Mouse (Mus musculus): ENCODE results near the gene Sh3pxd2b.

Gene Sh3pxd2b

DNA sequence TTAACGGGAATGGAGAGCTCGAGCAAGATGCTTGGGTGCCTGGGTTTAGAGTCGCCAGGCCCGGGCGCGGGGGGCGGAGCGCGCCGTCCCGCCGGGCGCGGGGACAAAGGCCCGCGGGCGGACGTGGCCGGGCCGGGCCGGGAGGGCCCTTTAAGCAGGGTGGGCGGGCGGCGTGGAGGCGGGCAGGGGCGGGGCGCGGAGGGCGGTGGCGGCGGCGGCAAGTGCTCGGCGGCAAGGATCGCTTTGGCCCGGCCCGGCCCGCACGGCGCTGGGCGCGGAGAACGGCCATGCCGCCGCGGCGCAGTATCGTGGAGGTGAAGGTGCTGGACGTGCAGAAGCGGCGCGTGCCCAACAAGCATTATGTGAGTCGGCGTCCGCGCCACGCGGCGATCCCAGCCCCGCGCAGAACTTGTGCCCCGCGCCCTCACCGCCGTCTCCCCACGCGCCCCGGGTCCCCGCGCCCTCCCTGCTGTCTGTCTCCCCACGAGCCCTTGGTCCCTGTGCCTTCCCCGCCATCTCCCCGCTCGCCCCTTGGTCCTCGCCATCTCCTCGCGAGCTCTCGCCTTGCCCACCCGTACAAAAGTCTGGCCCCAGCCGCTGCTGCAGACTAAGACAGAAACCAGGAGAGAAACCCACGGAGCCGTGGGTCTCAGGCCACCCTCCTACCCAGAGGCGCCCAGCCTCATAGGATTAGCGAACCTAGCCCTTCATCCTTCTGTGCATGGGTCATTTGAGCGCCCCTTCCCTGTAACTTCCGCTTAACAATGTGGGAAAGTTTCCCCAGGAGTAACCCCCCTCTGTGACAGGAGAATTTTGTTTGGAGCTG, at the start of gene Sh3pxd2b:
Gene Sh3pxd2b (plus strand): TSS at position 214 of the 826 bp plus-strand sequence.
- DNase-seq, result peak; percentile 74 to 84

DNA sequence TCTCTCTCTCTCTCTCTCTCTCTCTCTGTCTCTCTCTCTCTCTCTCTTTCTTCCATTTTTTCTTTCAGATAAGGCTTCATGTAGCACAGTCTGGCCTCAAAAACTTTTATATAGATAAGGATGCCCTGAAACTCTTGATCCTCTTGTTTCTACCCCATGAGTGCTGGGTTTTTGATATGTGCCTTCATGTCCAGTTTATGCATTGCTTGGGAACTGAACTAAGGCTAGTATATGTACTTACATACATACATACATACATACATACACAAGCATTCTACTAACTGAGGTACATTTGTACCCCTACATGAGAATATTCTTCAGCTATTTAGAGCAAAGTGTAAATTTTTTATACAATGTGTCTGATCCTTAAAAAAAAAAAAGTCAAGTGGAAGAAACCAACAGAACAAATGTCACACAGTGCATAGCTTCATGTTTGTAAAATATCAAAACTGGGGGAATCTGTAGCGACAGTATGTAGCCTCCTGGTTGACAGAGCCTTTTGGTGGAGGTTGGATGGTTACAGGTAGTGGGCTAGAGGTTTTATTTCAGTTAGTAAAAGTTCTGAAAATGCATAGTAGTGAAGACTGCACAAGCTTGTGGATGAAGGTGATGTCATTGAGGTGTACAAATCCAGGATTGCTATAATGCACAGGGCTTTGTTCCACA, 49.6 kb upstream of the Sh3pxd2b start:
- no peak for DNase-seq

DNA sequence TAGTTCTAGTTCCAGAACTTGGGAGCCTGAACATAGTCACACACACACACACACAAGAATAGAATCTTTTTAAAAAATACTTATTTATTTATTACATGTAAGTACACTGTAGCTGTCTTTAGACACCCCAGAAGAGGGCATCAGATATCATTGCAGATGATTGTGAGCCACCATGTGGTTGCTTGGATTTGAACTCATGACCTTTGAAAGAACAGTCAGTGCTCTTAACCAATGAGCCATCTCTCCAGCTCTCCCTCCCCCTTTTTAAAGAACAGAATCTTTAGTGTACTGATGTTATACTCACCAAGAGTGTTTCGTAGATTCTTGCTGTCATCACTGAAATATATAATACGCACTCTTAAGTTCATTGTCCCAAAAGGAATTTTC, 49.1 kb upstream of the Sh3pxd2b start:
- DNase-seq, result no peak

DNA sequence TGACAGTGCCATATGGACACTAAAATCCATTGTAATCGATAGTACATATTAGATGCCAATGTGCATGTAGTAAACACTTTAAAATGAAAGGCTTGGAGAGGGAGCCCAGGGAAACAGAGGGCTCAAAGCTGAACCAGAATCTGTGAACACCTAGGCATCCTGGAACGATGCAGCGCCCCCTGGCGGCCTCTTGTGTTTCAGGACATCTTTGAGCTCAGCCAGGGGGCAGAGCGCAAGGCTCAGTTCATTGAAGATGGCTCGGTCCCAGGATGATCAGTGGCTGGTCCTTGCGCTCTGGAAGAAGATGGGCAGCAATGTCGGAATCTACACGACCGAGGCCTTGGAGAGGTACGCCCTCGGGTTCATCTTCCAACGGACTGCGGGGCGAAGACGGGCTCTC, 47.8 kb upstream of the Sh3pxd2b start, which contains the start of gene Hbq1a:
Gene Hbq1a (plus strand): TSS at position 205 of the 400 bp plus-strand sequence.
- DNase-seq, result peak; percentile 82 to 85

DNA sequence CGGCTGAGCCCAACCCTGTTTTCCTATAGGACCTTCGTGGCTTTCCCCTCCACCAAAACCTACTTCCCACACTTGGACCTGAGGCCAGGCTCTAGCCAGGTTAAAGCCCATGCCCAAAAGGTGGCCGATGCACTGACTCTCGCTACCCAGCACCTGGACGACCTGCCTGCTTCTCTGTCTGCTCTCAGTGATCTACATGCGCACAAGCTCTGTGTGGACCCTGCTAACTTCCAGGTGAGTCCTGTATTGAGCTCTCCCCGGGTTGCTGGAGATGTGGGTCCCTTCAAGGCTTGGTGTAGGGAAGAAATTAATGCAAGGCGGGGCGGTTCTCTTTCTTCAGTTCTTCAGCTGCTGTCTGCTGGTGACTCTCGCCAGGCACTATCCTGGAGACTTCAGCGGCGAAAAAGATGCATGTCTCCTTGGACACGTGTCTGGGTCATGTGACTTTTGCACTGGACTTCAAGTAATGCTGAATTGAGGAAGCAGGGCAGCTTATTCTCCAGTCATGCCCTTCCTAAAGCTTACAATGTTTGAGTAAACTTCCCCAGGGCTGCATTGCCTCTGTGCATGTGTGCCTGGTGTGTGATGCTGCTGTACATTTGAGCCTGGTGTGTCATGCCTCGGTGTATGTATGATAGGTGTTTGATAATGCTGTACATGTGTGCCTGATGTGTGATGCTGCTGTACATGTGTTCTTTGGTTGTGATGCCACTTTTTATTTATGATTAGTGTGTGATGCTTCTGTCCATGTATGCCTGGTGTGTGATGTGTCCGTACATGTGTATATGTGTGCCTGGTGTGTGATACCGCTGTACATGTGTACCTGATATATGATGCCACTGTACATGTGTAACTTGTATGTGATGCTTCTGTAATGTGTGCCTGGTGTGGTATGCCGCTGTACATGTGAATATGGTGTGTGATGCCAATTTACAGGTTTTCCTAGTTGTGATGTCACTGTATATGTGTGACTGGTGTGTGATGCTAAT, 47.0 kb upstream of the Sh3pxd2b start:
- peak in 1 of 2 experiments; percentile 16 for DNase-seq

DNA sequence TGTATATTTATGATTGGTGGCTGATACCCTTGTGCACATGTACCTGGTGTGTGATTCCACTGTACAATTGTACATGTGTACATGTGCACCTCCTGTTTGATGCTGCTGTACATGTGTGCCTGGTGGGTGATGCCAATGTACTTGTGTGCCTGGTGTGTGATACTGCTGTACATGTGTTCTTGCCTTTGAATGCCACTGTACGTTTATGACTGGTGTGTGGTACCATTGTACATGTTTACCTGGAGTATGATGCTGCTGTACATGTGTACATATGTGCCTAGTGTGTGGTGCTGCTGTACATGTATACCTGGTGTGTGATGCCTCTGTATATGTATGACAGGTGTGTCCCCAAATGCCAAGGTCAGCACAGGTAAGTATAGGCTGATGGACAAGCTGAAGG, 46.1 kb upstream of the Sh3pxd2b start:
- DNase-seq, result no peak

DNA sequence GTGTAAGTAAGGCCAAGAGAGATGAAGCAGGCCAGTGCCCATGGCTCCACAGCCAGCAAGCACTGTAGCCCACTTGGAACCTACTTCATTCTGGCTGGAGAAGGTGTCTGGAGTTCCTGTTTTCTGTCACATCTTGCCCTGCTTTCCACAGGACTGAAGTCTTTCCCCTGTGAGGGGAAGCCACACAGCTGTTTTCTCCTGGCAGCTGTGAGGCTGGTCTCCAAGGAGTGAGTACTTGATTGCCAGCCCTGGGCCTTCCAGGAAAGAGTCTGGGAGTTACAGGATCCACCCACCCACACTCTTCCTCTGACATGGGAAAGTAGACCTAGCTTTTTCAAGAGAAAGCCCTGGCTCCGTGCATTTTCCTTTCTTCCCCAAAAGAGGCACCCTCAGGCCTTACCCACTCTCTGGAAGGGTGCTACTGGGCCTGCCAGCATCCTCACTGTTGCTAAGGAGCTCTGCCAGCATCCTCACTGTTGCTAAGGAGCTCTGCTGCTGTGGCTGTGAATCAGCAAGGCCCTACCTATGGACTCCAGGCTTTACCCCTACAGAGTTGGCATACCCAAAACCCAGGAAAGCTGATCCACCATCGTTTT, 44.7 kb upstream of the Sh3pxd2b start:
- DNase-seq, result peak in 1 of 2 experiments; percentile 26

DNA sequence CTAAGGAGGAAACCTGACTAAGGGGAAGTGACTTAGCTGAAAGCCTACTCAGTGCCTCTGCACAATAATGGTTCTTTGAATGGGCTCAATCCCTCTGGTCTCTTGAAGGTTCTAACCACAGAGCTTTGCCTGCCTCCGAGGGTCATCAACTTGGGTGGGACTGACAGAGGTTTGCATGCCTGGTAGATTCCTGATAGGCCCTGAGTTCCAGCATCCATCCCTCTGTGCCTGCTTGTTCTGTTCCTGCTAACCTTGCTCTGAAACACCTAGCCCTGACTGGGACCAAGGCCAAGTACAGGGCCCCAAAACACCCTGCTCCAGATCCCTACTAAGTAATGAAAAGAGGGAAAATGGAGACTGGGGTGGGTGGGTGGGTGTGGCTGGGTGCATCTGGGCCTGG, 44.2 kb upstream of the Sh3pxd2b start:
- DNase-seq, result no peak

DNA sequence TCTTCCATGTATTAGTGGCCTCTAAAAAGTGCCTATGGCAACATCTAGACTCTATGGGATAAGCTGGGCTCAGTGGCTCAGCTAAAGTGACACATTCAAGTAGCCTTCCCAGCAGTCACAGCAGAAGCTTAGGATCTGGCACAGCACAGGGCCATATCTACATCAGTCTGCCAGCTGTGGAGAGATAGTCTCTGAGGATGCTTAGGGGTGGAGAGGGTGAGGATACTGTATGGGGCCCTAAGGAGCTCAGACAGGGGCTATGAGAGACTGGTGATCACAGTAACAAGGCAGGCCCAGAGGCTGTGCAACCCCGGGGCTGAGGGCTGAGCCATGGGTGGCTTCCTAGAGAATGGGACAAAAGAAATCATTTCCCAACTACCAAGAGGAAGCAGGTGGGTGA, 40.6 kb upstream of the Sh3pxd2b start:
- no peak for DNase-seq

DNA sequence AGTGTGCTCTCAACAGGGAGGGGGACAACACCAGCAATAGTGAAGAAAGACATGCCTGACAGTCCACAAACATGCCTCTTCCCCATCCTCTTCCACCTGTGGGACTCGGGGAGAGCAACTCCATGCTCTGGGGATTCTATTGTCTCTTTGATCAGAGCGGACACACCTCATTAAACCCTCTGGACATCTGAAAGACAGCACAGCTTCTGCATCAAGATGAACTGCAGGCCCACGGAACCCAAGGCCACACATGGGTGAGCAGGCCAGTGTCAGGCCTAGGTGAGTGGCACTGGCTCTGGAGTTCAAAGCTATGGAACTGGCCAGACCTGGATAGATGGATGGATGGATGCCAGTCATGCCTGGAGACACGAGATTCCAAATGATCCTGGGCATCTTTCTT, 38.2 kb upstream of the Sh3pxd2b start:
- DNase-seq, result no peak

DNA sequence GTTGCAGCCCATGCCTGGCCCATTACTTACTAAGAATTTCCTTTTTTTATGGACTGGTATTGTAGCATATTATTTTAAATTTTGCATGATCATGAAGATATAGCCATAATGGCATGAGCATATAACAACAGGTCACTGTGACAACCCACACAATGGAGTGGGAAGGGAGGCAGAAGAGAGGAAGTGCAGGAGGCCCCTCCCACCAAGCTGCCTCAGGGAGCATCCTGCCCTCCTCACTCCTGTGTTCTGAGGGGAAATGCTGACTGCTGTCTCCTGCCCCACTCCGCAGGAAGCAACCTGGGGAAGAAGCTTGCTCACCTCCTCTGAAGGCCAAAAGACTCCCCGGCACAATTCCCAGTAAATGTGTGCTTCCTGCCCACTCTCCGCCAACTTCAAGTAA, 37.7 kb upstream of the Sh3pxd2b start:
- no peak for DNase-seq

DNA sequence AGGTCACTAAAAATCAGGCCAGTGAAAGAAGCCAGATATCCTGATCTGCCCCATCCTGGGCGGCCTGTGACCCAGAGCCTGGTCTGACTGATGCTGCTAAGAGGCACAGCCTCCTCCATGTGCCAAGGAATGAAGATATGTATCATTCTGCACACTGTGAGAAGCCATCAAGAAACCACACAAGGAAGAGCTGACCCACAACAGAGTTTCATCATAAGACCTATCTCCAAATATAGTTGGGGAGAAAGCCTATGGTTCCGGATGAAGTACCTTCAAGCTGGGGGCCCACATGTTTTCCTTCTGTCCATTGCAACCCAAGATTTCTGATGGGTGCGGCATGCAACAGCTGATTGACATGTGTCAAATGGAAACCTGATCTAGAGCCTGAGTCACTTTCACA, 31.6 kb upstream of the Sh3pxd2b start:
- DNase-seq, result no peak

DNA sequence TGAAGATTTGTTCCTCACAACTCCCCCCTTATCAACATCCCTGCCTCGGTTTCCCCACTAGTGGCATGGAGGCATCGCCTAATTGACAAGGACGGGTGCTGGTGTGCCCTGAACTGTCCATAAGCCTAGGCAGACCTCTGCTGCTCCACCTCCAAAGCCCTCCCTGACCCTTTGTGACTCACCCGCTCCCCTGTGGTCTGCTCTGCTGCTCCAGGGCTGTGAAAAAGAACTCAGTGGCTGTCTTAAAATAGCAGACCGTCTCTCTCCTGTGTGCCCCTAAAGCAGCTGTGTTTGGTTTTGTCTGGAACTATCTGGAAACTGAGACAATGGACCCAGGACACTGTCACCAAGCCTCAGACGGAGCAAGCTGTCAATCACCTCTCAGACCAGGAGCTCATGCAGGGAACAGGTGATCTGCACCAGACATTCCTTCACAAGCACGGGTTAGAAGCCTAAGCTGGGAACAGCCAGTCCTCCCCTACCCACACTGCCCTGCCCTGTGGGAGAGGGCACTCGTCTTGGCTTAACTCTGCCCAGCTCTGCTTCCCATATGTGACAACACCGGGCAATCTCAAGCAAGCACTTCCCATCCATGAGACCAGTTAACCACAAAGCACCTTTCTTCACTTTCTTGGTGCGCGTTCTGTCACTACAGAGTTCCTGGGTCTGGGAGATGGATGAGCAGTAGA, 27.0 kb upstream of the Sh3pxd2b start:
- no peak for DNase-seq

DNA sequence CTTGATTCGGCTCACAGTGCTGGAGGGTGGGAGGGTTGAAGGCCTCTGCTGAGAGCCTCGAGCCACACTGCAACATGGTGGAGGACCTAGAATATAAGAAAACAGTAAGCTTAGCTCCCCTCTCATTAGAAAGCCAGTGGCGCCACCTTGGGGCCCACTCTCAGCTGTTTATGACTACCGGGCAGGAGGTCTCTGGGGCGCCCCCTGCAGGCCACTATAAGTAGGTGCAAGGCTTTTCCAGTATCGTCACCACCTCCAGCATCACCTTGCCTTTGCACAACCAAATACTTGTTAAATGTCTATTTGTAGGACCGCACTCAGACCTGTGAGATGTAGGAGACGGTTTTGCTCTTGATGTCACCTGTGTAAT, 26.4 kb upstream of the Sh3pxd2b start:
- peak; percentile 80 to 82 for DNase-seq

DNA sequence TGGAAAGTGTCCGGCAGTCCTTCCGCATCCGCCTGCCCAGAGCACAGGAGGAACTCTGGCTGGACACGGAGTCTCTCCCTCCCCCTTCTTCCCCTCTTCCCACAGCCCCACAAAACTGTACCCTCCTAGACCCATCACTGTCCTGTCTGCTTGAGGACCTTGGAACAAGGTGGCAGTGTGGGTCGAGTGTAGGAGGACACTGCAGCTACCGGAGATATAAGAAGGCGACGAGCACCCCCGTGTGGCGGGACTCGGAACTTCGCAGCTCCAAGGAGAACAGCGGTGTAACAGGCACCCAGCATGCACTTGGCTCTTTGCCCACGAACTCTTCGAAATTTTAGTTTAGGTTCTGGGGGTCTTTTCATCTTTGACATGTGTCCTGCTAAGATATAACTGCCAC, 23.0 kb upstream of the Sh3pxd2b start:
- peak; percentile 95 to 97 for DNase-seq

DNA sequence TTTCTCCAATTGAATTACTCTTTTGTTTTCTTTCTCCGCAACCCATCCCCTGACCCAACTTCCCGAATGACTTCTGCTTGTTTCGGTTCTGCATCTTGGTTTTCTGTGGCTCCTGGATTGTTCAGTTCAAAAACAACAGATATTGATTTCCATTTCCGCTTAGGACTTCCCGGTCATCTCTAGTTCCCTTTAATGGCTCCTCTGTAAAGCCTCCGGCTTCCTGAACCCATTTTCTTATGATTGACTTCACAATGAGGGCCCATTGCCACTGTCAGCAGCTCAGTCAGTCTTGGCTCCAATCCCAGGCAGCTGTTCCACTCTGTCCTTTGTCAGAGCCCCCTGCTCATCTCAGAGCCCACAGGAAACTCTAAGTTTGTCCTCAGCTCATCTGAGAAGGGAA, 16.5 kb upstream of the Sh3pxd2b start:
- peak in 1 of 2 experiments; percentile 61 for DNase-seq

DNA sequence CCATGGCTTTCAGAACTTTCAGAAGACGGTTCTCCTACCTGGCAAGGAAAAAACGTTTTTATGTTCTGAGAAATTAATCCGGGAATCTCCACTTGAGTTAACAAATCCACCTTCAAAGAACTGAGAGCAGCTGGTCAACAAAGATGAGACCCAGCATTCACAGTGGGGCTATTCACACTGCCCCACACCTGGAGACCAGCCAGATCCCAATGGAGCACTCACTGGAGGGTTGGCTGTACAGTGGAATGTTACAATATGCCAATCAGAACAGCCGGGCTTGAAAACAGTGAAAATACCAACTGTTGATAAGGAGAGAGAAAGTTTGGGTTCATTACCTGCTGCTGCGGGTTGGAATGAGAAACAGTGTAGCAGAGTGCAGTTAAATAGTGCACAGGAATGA, 15.8 kb upstream of the Sh3pxd2b start:
- DNase-seq, result peak in 1 of 2 experiments; percentile 51

DNA sequence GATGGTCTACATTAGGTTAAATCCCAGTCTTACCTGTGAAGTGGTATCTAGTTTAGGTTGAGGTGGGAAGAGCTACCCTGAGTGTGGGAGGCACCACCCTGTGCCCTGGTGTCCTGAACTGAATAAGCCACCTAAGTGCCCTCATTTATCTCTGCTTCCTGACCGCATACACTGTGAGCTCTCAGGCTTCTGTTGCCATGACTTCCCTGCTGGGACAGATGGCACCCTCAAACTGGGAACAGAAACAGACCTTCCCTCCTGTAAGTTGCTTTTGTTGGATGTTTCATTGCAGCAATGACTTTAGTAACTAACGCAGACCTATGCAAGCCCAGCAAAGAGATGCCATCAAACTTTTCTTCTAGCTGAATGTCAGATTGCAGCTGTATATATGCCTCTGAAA, 14.4 kb upstream of the Sh3pxd2b start:
- DNase-seq, result no peak

DNA sequence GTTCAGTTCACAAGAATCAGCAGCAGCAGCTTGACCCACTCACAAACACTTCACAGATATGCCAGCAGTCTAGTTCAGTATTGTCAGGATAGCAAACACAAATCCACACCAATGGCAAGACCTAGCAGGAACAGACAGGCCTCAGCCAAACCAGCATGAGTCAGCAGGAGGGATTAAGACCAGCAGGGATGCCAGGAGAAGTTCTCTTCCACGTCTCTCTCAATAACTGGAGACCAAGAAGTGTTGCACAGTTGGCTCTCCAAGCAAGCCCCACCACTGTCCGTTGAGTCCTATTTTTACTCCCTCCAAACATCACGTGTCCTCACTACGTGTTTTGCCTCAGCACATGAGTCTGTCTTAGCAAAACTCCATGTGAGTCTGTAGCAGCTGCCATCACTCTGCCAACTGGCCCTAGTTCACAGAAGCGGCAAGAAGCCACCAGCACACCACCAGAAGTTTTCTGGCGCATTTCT, 11.1 kb upstream of the Sh3pxd2b start:
- DNase-seq, result no peak

DNA sequence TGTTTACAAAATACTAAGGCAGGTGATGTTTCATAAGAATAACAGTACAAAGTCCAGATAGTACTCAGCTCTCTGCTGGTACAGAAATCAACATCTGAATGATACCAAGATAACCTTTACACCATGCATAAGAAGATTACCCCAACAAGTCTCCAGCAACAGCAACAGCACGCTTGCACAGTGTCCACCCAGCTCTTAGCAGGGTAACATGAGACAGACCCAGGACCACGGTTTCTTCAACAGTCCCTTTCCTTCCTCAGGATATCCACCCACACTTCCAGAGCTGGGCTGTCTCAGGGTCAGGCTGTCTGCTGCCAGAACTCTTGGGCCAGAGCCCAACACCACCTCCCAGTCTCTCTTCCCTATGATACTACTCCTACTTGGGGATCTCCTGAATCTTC, 8.5 kb upstream of the Sh3pxd2b start:
- no peak for DNase-seq

Data from cerebellum, postnatal 10 days (tissue).